Mouse (Mus musculus): ENCODE data around the gene Prf1.

The Prf1 gene

DNA sequence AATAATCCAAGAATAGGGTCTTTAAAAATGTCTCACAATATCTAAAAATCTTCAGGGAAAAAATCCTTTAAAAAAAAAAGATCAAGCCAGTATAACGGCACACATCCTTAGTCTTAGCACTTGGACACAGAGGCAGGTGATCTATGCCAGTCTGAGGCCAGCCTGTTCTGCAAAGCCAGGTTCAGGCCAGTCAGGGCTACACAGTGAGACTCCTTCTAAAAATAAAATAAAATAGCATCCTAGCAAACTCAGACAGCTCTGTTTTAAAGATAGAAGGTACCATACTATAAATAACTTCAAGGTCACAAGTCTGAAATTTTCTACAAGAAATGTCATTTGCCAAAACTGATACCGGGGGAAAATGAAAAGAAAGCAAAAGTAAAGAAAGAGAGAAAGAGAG lies 7.6 kb upstream of the Prf1 start:
- DNase-seq (ENCODE audit: low read depth, low spot score) = no peak

DNA sequence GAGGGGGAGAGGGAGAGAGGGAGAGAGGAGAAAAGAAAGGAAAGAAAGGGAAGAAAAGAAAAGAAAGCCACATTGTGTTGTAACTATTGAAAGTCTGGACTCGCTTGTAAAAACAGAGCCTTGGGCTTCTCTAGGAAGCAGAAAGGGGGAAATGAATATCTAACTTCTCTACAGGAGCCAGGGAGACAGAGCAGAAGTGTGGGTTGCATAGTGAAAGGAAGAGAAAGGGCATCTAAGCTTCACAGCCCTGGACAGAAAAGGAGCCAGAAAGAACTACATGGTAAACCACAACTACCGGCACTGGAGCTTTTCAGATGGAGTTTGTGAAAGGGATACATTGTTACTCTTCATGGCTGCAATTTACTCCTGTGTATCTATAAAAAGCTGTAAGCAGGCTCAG lies 7.2 kb upstream of the Prf1 start:
- no peak for DNase-seq (ENCODE audit: low read depth, low spot score)

DNA sequence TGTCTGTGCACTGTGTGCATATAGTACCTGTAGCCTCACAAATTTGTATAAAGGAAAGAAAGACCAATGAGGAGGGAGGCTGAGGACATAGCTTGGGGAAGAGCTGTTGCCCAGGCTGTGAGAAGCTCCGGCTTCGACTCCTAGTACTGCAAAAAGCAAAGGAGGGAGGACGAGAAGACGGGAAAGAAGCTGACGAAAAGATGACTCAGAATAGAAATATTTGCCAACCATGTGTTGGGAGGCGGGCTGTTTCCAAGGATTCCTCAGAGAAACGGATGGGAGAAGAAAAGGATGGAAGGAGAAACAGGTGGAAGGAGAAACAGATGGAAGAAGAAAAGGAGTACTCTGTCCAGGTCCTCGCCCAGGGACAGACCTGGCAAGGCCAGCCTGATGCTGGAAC lies 3.4 kb upstream of the Prf1 start:
- no peak for DNase-seq (ENCODE audit: low read depth, low spot score)

- DNase-seq (ENCODE audit: low read depth, low spot score) = no peak
These were observed 754 bp upstream of the Prf1 start for GRCm38 (mm10) chr10:61296713-61297445.

DNA sequence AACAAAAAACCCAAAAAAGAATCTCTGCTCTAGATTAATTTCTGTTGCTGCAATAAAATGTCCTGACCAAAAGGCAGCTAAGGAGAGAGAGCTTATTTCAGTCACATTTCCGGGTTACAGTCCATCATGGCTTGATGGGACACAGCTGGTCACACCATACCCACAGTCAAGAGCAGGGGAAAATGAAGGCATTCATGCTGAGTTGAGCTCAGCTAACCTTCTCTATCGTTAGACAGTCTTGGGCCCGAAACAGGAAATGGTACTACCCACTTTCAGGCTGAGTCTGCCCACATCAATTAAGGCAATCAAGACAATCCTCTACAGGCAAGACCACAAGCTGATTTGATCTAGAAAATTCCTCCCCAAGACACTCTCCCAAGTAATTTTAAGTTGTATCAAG lies 3.4 kb downstream of the Prf1 start:
- no peak for DNase-seq (ENCODE audit: low read depth, low spot score)

DNA sequence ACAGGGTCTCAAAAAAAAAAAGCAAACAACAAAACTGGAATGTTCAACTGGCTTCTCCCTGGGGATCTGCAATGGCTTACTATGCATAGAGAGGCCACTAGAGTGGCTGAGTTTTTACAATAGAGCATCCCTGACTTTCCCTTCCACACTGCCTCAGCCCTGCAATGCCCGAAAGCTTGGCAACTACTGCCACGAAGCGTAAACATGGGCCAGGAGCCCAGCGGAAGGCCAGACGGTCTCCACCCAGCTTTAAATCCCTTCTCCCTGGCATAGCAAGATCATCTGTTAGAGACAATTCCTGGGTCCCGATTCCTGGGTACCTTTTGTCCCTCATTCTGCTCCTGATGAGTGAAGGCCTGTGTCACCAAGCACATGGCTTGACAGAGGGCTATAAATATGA lies 6.4 kb downstream of the Prf1 start:
- no peak for DNase-seq (ENCODE audit: low read depth, low spot score)

DNA sequence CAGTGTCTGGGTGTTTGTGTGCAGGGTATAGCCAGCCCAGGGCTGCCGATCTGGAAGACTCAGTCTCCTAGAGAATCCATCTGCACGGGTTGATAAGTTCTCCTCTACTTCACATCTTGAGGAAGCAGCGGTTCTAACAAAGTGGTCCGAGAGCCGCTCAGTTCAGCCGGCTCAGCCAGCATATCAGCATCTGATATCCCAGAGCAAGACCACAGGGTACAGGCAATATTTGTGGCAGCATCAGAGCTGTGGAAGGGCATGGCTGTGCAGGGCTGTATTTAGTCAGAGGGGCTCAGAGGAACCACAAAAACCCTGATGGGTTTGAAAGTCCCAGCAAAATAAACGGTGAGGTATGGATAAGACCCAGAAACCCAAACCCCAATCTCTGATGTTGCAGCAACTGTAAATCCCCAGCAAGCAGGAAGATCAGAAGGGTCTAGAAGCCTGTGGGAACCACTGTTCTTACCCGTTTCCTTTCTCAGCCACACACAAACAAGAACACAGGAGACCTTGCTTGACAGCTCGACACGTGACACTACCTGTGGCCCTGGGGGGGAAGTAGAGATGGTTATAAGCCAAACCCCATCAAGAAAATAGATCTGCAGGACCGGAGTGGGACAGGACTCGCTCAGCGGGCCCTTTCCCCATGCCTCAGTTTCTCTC lies 8.4 kb downstream of the Prf1 start:
- no peak for DNase-seq (ENCODE audit: low read depth, low spot score)

- no peak for DNase-seq (ENCODE audit: low read depth, low spot score)
These were observed 11.2 kb downstream of the Prf1 start for GRCm38 (mm10) chr10:61308706-61309320.

DNA sequence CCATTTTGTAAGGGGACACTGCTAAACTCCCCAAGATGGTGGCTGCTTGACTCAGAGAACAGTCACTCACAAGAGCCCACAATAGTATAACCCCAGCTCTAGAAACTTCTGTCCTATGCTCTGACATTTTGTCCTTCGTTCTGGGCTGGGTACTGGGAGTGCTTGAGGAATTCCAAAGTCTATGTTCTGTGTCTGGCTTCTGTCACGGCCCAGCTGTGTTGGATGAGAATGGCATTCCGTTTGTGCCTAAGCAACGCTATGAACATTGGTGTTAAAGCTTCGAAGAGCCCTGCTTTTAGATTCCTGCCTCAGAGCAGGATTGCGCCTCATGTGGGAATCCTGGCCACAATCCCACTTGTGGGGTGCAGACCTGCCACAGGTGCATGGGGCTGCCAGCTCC lies 14.5 kb downstream of the Prf1 start:
- no peak for DNase-seq (ENCODE audit: low read depth, low spot score)

- DNase-seq (ENCODE audit: low read depth, low spot score) = no peak
These were observed 15.1 kb downstream of the Prf1 start for GRCm38 (mm10) chr10:61312754-61313153.

GRCm38 (mm10) chr10:61313750-61314149 lies 16.1 kb downstream of the Prf1 start:
- DNase-seq (ENCODE audit: low read depth, low spot score) = no peak

- DNase-seq (ENCODE audit: low read depth, low spot score) = peak; percentile 76
These were observed 17.8 kb downstream of the Prf1 start for GRCm38 (mm10) chr10:61315324-61315880.

DNA sequence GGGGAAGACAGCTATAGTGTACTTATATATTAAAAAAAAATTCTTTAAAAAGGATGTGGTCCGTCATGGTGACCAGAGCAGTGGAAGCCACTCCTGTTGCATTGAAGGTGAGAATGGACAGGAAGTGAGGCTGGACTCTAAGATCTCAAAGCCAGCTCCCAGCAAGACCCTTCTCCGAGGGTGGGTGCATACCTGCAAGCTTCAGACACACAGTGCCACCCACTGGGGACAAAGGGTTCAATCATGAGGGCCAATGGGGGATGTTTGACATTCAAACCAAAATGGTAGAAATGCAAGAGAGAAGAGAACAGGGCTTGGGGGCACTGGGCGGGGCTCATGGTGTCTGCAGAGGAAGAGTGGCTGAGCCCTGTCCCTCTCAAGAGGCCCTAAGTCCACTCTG lies 20.9 kb downstream of the Prf1 start:
- DNase-seq (ENCODE audit: low read depth, low spot score) = no peak

GRCm38 (mm10) chr10:61324717-61325116 lies 27.1 kb downstream of the Prf1 start:
- no peak for DNase-seq (ENCODE audit: low read depth, low spot score)

GRCm38 (mm10) chr10:61325782-61326328 lies 28.2 kb downstream of the Prf1 start:
- DNase-seq (ENCODE audit: low read depth, low spot score) = peak; percentile 43

DNA sequence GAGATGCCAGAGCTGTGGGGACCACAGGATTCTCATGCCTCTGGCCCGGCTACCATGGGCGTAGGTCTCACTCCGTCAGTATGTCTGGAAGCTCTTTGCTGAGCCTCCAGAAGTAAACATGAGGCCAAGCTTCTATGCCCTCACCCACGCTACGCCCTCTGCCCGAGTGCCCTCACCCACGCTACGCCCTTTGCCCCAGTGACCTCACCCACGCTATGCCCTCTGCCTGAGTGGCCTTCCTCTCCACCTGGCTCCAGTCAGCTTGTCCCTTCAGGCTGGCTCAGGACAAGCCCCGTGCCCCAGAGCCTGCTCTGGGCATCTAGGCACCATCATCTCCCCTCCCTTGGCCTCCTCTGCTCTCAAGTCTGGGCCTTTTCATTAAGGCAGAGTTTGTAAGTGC lies 29.9 kb downstream of the Prf1 start:
- DNase-seq (ENCODE audit: low read depth, low spot score) = no peak

DNA sequence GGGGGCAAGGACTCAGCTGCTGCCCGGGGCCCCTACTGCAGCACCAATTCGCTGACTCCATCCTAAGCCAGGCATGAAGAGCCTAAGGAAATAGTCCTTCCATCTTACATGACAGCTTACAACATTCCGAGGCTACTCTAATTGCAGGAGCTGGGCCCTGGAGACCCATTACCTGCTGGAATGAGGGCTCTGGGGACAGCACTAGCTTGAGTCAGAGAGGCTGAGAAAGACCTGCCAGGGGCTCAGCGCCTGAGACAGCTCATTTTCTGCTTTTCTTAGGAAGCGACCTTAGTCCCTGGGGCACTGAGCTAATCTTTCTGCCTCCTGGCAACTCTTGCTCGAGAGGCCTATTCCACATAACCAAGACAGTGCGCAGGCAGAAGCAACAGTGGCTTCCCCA lies 31.3 kb downstream of the Prf1 start:
- DNase-seq (ENCODE audit: low read depth, low spot score) = no peak

- DNase-seq (ENCODE audit: low read depth, low spot score) = no peak
These were observed 33.4 kb downstream of the Prf1 start for GRCm38 (mm10) chr10:61331046-61331445.

DNA sequence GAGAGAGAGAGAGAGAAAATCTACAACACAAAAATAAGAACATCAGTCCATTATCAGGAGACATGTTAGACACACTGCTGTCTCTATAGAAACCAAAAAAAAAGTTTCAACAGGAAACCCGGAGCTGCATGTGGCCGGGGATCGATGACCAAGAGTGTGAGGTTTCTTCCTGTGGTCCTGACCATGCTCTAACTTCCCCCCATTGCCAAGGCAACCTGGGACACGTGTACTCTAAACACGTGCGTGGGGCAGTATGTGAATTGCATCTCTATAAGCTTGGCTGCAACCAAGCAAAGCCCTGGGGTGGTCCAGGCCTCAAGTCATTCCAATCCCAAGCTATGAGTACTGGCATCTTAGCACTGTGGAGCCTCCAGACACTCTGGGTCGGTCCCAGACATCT lies 36.9 kb downstream of the Prf1 start:
- no peak for DNase-seq (ENCODE audit: low read depth, low spot score)

GRCm38 (mm10) chr10:61336137-61336536 lies 38.5 kb downstream of the Prf1 start:
- DNase-seq (ENCODE audit: low read depth, low spot score) = no peak

DNA sequence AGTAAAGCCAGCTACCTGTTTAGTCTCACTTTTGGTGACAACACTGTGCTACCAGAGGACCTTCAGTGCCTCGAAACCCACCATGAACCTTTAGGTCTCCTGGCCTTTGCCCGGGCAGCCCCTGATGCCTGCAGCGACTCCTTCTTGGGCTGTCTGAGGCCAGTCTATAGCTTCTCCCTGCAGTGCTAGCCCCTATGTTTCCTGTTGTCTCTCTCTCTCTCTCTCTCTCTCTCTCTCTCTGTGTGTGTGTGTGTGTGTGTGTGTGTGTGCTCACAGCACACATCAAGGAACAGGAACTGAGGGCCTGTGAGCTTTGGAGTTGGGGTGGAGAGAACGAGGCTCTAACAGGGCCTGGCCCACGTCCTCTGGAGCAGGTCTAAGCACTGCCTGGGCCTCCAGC lies 39.0 kb downstream of the Prf1 start:
- DNase-seq (ENCODE audit: low read depth, low spot score) = no peak

DNA sequence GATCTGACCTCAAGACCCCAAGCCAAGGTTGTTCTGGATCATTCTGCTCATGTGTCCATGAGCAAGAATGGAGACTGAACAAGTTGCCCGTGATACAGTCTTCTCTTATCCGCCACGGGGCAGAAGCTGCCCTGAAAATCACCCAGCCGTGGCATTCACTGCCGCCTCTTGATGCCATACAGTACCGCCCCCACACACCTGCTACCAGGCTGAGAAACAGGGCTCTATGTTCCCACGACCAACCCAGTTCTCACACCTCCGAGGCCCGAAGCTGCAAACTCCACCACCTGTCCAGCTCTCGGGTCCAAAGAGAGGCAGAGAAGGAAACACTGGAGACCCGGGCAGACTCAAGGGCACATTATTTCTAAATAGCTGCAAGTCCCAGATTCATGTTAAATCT lies 40.0 kb downstream of the Prf1 start:
- DNase-seq (ENCODE audit: low read depth, low spot score) = no peak
